In genomic region chr6:32469196-32469595, GRCm38 (mm10) we compare ENCODE assay signal across 14 mouse cellular contexts.
"Had no signal": no experiment of that assay in that cellular context is flagged by ENCODE, and none has a peak within 500 bp of the region (broad histone marks: within the 10 kb centered on the region; RNA-seq: fewer than 3 reads in every experiment).

No protein-coding gene starts in this region.

- DNase-seq: gastrocnemius, postnatal 14 days; gastrocnemius, postnatal 36 days; heart, adult 11 months; heart, adult 2 months; heart, postnatal 14 days; heart, postnatal 36 days; kidney, adult 11 months; kidney, adult 2 months; kidney, adult 9 months; kidney, postnatal 14 days; kidney, postnatal 36 days; layer of hippocampus, adult 9-11 months; layer of hippocampus, postnatal 36 days; left cerebral cortex, postnatal 4 days had no signal
